Mouse (Mus musculus) thymus, adult 2 months (tissue): ENCODE data around the gene Ak5.

ENCODE experiments used
- CTCF ChIP-seq: fragments of 200-500 bp; IDR thresholded peaks from 2 replicates; pipeline ENCODE4 v1.5.1; 2012; ENCODE audit warnings: mild to moderate bottlenecking, control low read depth, low read length, moderate library complexity, borderline replicate concordance; ENCODE audit not compliant: control insufficient read depth, poor library complexity, insufficient read depth; ENCODE audit errors: extremely low read depth
- POLR2A ChIP-seq: fragments of 200-500 bp; IDR thresholded peaks from 2 replicates; pipeline ENCODE4 v1.6.1; 2012; ENCODE audit warnings: mild to moderate bottlenecking, low read length, control low read depth, moderate library complexity; ENCODE audit not compliant: control insufficient read depth, poor library complexity, insufficient read depth; ENCODE audit errors: extremely low read depth

DNA sequence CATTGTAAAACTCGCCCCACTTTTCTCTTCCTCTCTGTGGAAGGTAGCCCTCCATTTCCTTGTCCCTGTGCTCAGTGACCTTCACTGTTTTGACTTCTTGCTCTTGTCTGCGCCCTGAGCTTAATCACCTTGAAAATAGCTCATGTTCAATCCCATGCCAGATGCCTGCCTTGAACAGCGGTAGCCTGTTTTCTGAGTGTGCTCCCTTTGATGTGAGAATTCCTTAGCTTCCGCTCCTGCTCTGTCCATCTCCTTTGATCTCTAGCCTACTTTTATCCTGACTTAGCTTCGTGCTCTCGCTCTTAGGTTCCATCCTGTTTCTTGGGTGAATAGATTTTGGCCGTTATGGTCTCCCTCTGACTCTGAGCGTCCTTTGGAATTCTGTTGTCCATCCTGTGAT is 31.1 kb upstream of the Ak5 start:
- TF ChIP-seq CTCF = no peak
- no peak for TF ChIP-seq POLR2A
